Mouse (Mus musculus) forebrain, embryonic 16.5 days (tissue): ENCODE results near the gene Mycbp2. TPM values are rescaled to one million over a fixed set of nuclear protein-coding genes. Genes with fewer than 3 reads are reported as not detected.

Experiments used
- ATAC-seq: fragments of 200-750 bp; cut with Nextera tagmentation; 2 replicates; pipeline ENCODE4 v1.8.0; 2017; ENCODE audit warnings: mild to moderate bottlenecking, moderate library complexity
- H3K27ac ChIP-seq: fragments of 300-500 bp; sonication (generic); 2 replicates; pipeline ENCODE4 v1.5.1; 2014; ENCODE audit warnings: low read length, control low read depth
- H3K27me3 ChIP-seq: fragments of 300-500 bp; sonication (generic); replicated peaks from 2 replicates; pipeline ENCODE4 v1.6.1; 2014; ENCODE audit warnings: low read length; ENCODE audit not compliant: control insufficient read depth, insufficient read depth
- H3K36me3 ChIP-seq: fragments of 300-500 bp; sonication (generic); 2 replicates; pipeline ENCODE4 v1.6.1; 2014; ENCODE audit not compliant: control insufficient read depth, insufficient read depth
- H3K4me1 ChIP-seq: fragments of 300-500 bp; sonication (generic); replicated peaks from 2 replicates; pipeline ENCODE4 v1.6.1; 2014; ENCODE audit warnings: low read length; ENCODE audit not compliant: control insufficient read depth, insufficient read depth
- H3K4me2 ChIP-seq: fragments of 300-500 bp; sonication (generic); 2 replicates; pipeline ENCODE4 v1.6.1; 2014; ENCODE audit warnings: mild to moderate bottlenecking, low read length, control low read depth
- H3K4me3 ChIP-seq: fragments of 300-500 bp; sonication (generic); replicated peaks from 2 replicates; pipeline ENCODE4 v1.5.1; 2014; ENCODE audit warnings: mild to moderate bottlenecking, low read length, control low read depth
- H3K9ac ChIP-seq: fragments of 300-500 bp; sonication (generic); replicated peaks from 2 replicates; pipeline ENCODE4 v1.6.1; 2014; ENCODE audit warnings: low read depth, low read length, control low read depth
- H3K9me3 ChIP-seq: fragments of 300-500 bp; sonication (generic); 2 replicates; pipeline ENCODE4 v1.6.1; 2016; ENCODE audit warnings: low read length; ENCODE audit not compliant: control insufficient read depth
- WGBS: fragments of 180-500 bp; shearing (Covaris S2); extraction: QIAGEN DNeasy Blood & Tissue Kit; methylation state at CpG from one replicate; pipeline ENCODE4 v1.1.7; 2014; 5-methylcytosine and 5-hydroxymethylcytosine counted together
- polyA plus RNA-seq: library from polyadenylated mRNA; unstranded; fragments of >200 nt; fragmentation: Nextera tagmentation; extraction: Ambion mirVana; gene quantifications from 2 replicates; pipeline ENCODE4 v1.2.1, GENCODE M21; 2015

Mycbp2 gene
- polyA plus RNA-seq = 49.5 and 56.6 TPM in 2 replicates

DNA sequence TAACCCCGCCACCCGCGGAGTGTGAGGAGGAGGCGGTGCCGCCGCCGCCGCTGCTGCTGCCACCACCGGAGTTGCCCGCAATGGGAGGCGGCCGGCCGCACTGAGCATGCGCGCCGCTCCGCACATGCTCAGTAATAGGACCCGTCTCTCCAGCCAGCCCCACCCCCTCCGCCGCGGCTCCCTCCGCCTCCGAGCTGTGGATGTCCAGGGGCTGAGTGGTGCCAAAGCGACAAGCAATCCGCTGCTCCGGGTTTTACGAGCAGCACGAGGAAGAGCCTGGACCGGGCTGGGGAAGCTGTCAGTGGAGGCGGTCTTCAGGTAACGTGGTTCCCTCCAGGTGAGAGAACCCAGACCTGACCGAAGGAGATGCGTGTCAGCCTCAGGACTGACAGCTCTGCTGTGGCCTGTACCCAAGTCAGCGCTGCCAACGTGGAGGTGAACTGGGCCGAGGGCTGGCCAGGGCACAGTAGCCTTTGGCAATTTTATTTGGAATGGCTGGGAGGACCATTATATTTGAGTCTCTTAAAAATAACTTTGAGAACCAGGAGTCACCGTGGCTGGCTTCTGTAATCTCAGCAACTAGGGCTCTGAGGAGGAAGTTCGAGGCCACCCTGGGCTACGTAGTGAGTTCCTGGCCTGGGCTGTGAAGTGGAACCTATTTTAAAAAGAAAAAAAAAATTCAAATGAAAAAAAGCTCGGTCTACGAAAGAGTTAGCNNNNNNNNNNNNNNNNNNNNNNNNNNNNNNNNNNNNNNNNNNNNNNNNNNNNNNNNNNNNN lies at the start of gene Mycbp2:
Gene Mycbp2, minus strand, starts transcription at position 86 of the 777 bp plus-strand sequence.
- 5% methylated on average over 41 of the region's 41 CpGs for WGBS
- Histone ChIP-seq H3K4me1 (peaks cover 24% of the 10 kb centered on the region), H3K27me3 (no peaks in the 10 kb centered on the region), H3K9ac (peak within 1 kb of the TSS; percentile 84), H3K27ac (peak within 1 kb of the TSS; percentile 97), H3K9me3 (no peaks in the 10 kb centered on the region), H3K4me3 (peak within 1 kb of the TSS; percentile 81), H3K36me3 (no peaks in the 10 kb centered on the region), H3K4me2 (peak within 1 kb of the TSS; percentile 86)
- peak; percentile 97 for ATAC-seq

DNA sequence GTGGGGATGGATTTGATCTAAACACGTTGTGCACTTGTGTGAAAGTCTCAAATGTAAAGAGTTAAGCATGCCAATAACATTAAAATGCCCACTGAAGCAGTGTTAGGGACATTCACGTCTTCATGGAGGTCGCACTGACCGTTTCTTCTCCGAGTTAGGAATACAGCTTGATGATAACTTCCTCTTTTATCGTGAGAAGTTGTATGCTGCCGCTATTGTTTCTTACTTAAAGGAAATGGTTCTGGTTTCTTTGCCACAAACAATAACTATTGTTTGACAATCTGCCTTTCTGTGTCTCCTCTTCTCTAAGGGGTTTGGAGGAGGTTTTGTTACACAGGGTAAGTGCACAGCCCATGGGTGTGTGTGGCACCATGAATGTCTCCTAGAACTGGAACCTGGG lies 45.8 kb upstream of the Mycbp2 start:
- Histone ChIP-seq H3K4me3 (no peak overlapping the region), H3K4me1 (no peaks in the 10 kb centered on the region), H3K9me3 (no peaks in the 10 kb centered on the region), H3K27ac (no peak overlapping the region), H3K4me2 (no peak overlapping the region), H3K9ac (no peak overlapping the region), H3K36me3 (no peaks in the 10 kb centered on the region), H3K27me3 (no peaks in the 10 kb centered on the region)
- no peak for ATAC-seq
- 80% methylated on average over 7 of the region's 7 CpGs for WGBS

DNA sequence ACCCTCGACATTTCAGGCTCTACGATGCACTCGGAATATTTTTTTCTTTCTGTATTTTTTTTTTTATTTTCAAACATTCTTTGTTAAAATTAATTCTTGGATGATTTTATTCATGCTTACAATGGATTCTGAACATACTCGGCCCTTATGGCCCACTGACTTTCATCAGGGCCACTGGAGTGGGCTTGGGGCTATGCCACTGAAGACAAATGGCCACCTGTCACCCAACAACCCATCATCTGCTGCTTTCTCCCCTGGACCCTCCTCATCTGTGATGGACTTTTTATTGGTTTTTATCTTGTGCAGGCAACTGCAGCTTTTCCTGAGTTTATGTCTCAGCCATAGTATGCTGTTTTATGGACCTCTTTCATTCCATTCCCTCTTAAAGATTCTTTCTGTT lies 40.8 kb upstream of the Mycbp2 start:
- no peaks in the 10 kb centered on the region for H3K9me3 ChIP-seq
- ATAC-seq = no peak
- H3K36me3 ChIP-seq = no peaks in the 10 kb centered on the region
- no peaks in the 10 kb centered on the region for H3K4me1 ChIP-seq
- 89% methylated on average over 4 of the region's 4 CpGs for WGBS
- no peak overlapping the region for H3K27ac ChIP-seq
- H3K27me3 ChIP-seq = no peaks in the 10 kb centered on the region
- no peak overlapping the region for H3K4me2 ChIP-seq
- no peak overlapping the region for H3K4me3 ChIP-seq
- no peak overlapping the region for H3K9ac ChIP-seq

DNA sequence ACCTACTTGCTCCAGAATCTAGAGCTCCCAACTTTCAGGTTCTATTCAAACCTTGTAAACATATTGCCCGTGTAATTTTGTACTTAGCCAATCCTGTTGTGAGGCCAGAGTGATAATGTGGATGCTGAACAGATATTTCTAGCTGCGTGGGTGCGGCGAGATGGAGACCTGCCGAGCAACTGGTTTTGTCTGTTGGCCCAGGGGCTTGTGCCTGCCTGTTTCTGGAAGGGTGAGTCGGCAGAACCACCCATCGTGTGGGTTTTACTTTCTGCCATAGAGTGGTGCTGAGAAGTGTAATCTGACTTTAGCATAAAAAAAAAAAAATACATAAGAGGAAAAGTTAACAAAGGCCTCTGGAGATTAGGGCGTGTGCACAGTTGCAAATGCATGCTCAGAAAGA lies 40.3 kb upstream of the Mycbp2 start:
- Histone ChIP-seq H3K36me3 (no peaks in the 10 kb centered on the region), H3K9ac (no peak overlapping the region), H3K4me3 (no peak overlapping the region), H3K27ac (no peak overlapping the region), H3K4me1 (no peaks in the 10 kb centered on the region), H3K9me3 (no peaks in the 10 kb centered on the region), H3K4me2 (no peak overlapping the region), H3K27me3 (no peaks in the 10 kb centered on the region)
- whole genome bisulfite sequencing = 77% methylated on average over 8 of the region's 8 CpGs
- no peak for ATAC-seq

DNA sequence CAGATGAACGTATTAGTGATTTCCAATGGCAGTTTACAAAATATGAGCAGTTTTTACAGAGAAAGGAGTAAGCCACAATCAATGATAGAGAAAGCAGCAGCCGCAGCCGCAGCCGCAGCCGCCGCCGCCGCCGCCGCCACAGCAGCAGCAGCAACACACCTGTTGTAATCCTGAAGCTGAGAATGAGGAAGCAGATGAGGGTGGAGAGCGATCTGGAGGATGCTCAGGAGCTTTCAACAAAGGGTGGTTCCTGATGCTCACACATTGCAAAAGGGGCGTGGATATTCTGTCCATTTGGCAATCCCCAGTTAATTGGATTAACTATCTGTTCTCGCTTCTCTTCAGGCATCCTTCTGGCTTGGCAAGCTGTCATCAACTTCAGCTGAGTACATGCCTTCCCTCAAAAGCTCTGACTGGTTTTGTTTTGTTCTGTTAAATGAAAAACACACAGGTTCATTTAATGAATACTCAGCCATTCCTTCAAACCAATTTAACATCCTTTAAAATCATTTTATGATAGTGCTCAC lies 38.5 kb upstream of the Mycbp2 start:
- 71% methylated on average over 13 of the region's 13 CpGs for WGBS
- no peaks in the 10 kb centered on the region for H3K9me3 ChIP-seq
- no peak overlapping the region for H3K27ac ChIP-seq
- H3K9ac ChIP-seq = no peak overlapping the region
- no peaks in the 10 kb centered on the region for H3K27me3 ChIP-seq
- H3K36me3 ChIP-seq = no peaks in the 10 kb centered on the region
- H3K4me3 ChIP-seq = no peak overlapping the region
- H3K4me2 ChIP-seq = no peak overlapping the region
- ATAC-seq = no peak
- no peaks in the 10 kb centered on the region for H3K4me1 ChIP-seq

DNA sequence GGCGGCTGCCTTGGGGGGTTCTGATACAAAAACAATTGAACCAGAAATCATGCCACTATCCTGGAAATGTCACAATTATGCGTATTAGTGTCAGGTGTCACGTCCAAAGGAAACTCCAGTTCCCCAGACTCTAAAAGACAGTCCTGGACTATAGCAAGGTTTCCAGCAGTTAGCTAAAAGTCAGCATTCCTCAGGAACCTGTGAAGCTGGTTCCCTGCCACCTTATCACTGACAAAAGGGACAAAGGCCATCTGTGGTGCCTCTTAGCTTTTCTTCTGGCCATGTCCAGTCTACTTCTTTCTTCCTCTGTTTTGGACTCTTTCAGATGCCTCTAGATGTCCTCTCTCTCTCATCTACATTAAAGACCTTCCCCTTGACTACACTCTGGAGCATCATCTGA lies 32.1 kb upstream of the Mycbp2 start:
- H3K4me1 ChIP-seq = no peaks in the 10 kb centered on the region
- no peaks in the 10 kb centered on the region for H3K9me3 ChIP-seq
- H3K4me3 ChIP-seq = no peak overlapping the region
- 75% methylated on average over 3 of the region's 3 CpGs for WGBS
- ATAC-seq = no peak
- no peaks in the 10 kb centered on the region for H3K27me3 ChIP-seq
- no peaks in the 10 kb centered on the region for H3K36me3 ChIP-seq
- H3K27ac ChIP-seq = no peak overlapping the region
- H3K9ac ChIP-seq = no peak overlapping the region
- H3K4me2 ChIP-seq = no peak overlapping the region

DNA sequence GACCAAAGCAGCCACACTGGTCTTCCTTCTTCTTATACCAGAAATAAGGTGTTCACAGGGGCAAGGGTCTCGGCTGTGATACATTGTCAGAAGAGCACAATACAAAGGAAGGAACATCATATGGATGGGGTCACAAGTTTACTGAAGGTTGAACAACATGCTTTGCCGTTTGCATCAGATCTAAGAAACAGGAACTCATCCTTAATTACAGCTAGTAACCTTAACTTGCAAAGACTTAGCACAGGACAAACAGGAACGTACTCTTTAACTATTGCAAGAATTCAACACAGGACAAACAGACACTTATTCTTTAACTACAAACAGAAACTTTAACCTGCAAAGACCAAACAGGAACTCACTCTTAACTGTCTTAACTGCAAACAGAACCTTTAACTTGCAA lies 30.2 kb upstream of the Mycbp2 start:
- Histone ChIP-seq H3K36me3 (no peaks in the 10 kb centered on the region), H3K4me3 (no peak overlapping the region), H3K27me3 (no peaks in the 10 kb centered on the region), H3K4me1 (no peaks in the 10 kb centered on the region), H3K9ac (no peak overlapping the region), H3K27ac (no peak overlapping the region), H3K9me3 (no peaks in the 10 kb centered on the region), H3K4me2 (no peak overlapping the region)
- ATAC-seq = no peak
- WGBS = 83% methylated on average over 3 of the region's 3 CpGs

DNA sequence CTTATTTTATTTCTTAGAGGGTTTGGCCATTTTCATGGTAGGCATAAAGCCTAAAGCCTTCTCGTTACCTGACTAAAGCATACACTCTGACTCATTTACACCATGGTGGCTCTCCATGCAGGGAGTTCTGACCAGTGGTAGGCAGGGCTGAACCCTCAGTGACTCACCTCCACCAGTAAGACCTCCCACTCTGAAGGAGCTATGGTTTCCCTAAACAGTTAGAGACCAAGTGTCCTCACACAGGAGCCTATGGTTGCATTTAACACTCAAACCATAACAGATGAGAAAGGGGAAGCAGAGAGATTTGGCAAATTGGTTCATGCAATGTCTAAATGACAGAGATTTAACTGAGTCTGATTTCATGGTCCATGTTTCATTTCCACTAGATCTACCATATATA lies 28.9 kb upstream of the Mycbp2 start:
- no peaks in the 10 kb centered on the region for H3K9me3 ChIP-seq
- no peak overlapping the region for H3K27ac ChIP-seq
- H3K4me1 ChIP-seq = no peaks in the 10 kb centered on the region
- no peak overlapping the region for H3K4me2 ChIP-seq
- no peaks in the 10 kb centered on the region for H3K36me3 ChIP-seq
- no peak for ATAC-seq
- no peak overlapping the region for H3K4me3 ChIP-seq
- H3K27me3 ChIP-seq = no peaks in the 10 kb centered on the region
- no peak overlapping the region for H3K9ac ChIP-seq
- 90% methylated on average over 1 of the region's 1 CpGs for WGBS

DNA sequence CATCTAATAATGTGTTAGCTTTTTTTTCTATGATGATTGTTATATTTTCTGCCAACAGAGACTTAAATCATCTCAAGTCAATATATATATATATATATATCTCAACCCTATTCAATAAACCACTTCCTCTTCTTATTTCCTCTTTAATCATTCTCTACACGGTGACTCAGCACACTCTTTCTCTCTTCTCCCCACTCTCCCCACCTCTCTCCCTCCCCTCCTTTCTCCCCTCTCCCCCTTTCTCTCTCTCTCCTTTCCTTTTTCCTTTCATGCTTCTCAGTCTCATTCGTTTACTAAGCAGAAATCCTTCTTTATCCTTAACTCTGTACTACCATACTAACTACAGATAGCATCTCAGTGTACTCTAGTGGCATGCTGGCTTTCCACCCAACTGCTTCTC lies 16.6 kb upstream of the Mycbp2 start:
- Histone ChIP-seq H3K4me2 (no peak overlapping the region), H3K27ac (no peak overlapping the region), H3K4me1 (no peaks in the 10 kb centered on the region), H3K9ac (no peak overlapping the region), H3K9me3 (no peaks in the 10 kb centered on the region), H3K36me3 (no peaks in the 10 kb centered on the region), H3K27me3 (no peaks in the 10 kb centered on the region), H3K4me3 (no peak overlapping the region)
- ATAC-seq = no peak
- WGBS = 67% methylated on average over 2 of the region's 2 CpGs
